Mouse (Mus musculus): ENCODE measurements around the gene Pfkfb4. TPM values are rescaled to one million over a fixed set of nuclear protein-coding genes. Genes with fewer than 3 reads are reported as not detected.

The Pfkfb4 gene
- polyA plus RNA-seq, 1 experiment from 2014 or later: 12.2 TPM

DNA sequence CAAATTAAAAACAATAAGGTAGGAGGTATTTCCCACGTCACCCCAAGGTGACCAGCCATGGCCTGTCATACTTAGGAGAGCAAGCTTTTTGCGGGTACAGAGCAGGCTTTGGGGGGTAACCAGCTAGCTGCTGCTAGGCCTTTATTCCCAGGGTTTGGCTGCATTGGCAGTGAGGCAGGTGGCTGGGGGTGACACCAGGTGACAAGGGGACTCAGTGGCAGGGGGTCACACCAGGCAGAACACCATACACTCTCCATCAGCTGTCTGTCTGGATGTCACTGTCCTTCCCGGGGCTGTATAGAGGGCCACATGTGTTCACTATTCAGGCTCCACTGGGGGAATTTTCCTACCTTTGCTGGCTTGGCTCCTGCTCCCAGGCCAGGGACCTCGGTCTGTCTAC, 65.3 kb downstream of the Pfkfb4 start:
- peaks cover 55% of the 10 kb centered on the region for H3K36me3 ChIP-seq (replicated peaks)
- H3K4me3 ChIP-seq: no peak overlapping the region

DNA sequence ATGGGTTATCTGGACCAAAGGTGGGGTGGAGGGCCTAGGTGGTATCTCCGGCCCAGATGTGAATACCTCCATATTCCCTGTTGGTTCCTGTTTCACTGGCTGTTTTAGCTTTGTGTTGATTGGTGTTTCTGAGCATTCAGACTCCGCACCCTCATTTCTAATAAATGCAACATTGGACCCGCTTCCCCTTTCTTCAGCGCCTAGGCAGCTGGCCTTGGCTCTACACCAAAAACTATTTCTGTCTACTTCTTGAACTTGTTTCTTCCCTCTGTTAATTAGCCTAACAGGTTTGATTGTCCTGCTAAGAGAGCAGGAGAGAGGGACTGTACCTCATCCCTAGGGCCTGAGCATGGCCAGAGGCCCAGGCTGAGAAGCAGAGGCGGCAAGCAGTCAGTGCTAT, 66.0 kb downstream of the Pfkfb4 start:
- H3K27ac ChIP-seq (replicated peaks): no peak overlapping the region
- H3K9me3 ChIP-seq: no peaks in the 10 kb centered on the region
- no peak overlapping the region for H3K4me3 ChIP-seq
- no peaks in the 10 kb centered on the region for H3K27me3 ChIP-seq (replicated peaks; ENCODE audit: low read depth, poor library complexity, severe bottlenecking)
- 95% methylated on average over 5 of the region's 5 CpGs for WGBS
- DNase-seq (ENCODE audit: low spot score): no peak
- H3K36me3 ChIP-seq (replicated peaks): peaks cover 60% of the 10 kb centered on the region
- H3K4me1 ChIP-seq: peaks cover 37% of the 10 kb centered on the region

More for the DNA sequence above, 65.3 kb downstream of the Pfkfb4 start:
- H3K27me3 ChIP-seq (replicated peaks; ENCODE audit: low read depth, poor library complexity, severe bottlenecking): no peaks in the 10 kb centered on the region
- DNase-seq (ENCODE audit: low spot score): no peak
- 84% methylated on average over 4 of the region's 4 CpGs for WGBS
- H3K4me1 ChIP-seq: peaks cover 37% of the 10 kb centered on the region
- H3K27ac ChIP-seq (replicated peaks): no peak overlapping the region
- H3K9me3 ChIP-seq: no peaks in the 10 kb centered on the region

DNA sequence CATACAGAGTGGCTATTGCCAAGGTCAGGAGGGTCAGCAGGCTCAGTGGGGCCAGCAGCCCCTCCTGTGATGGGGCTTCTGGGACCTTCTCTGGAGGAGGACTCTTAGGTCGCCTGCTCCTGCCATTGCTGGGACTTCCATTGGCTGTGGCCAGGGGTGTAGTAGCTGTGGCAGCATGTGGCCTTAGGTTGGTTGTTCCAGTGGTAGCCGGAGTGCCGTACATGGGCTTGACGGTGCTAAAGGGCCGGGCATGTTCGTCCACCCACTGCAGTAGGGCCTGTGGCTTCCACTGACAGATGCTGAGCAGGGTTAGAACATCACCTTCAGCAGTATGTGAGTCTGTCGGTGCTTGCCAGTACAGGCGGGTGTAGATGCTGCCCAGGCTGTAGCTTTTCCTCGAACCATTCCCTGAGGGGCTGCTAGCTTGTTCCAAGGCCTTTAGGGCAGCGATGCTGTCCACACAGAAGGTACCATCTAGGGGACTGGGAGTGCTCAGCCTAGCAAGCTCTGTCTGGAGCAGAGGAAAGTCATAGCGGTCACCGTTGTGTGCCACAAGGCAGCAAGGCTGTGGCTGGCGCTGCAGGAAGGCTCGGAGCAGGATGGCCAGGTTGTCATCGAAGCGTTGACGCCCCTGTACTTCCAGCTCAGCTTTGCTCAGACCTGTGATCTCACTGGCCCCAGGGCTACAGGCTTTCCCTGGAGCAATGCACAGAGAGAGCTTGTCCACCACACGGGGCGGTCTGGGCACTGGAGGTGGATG, 66.6 kb downstream of the Pfkfb4 start:
- no peak overlapping the region for H3K4me3 ChIP-seq
- no peaks in the 10 kb centered on the region for H3K9me3 ChIP-seq
- 0 out of 2 replicates have a peak overlapping the region, but pooled peaks have one; percentile 86 for H3K27ac ChIP-seq (replicated peaks)
- H3K4me1 ChIP-seq: peaks cover 37% of the 10 kb centered on the region
- no peaks in the 10 kb centered on the region for H3K27me3 ChIP-seq (replicated peaks; ENCODE audit: low read depth, poor library complexity, severe bottlenecking)
- no peak for DNase-seq (ENCODE audit: low spot score)
- peaks cover 67% of the 10 kb centered on the region for H3K36me3 ChIP-seq (replicated peaks)
- 94% methylated on average over 19 of the region's 19 CpGs for WGBS

DNA sequence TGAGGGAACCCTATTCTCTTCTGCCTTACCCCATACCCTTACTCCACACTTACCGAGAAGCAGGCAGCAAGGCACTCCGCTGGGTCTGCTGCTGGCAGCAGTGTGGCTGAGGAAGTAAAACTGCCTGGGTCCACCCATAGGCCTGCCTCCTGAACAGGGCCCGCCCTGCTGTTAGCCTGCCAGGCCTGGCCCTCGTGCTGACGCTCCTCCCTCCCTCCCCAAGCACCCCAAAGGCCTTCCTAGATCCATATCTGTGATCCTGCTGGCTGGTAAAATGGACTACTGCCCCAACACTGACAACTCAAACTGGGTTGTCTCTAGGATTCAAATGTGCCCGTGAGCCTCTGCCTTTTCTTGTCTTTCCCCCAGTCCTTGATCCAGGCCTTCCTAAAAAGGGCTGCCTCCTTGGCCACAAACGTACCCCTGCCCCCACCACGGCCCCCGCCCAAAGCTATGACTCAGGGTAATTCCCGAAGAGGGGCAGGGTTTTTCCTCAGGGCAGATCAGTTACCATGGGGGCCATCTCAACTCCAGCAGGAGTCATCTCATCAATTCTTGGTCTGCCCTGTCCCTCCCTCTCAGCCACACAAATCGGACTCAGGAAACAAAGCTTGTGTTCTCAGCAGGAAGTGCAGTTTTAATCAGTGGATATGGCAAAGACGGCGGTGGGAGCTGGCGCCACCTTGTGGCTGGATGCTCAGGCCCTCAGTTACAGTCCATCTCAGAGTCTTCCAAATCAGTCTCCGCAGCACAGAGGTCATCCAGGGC, 67.7 kb downstream of the Pfkfb4 start, which contains the start of gene Trex1:
Gene Trex1, minus strand, starts transcription at position 599 of the 768 bp plus-strand sequence.
- Histone ChIP-seq H3K27ac (replicated peaks) (peak within 1 kb of the TSS; percentile 86), H3K36me3 (replicated peaks) (peaks cover 78% of the 10 kb centered on the region), H3K27me3 (replicated peaks; ENCODE audit: low read depth, poor library complexity, severe bottlenecking) (no peaks in the 10 kb centered on the region), H3K9me3 (no peaks in the 10 kb centered on the region), H3K4me3 (peak within 1 kb of the TSS; percentile 48), H3K4me1 (peaks cover 30% of the 10 kb centered on the region)
- DNase-seq (ENCODE audit: low spot score): peak; percentile 87
- 27% methylated on average over 15 of the region's 15 CpGs for WGBS

DNA sequence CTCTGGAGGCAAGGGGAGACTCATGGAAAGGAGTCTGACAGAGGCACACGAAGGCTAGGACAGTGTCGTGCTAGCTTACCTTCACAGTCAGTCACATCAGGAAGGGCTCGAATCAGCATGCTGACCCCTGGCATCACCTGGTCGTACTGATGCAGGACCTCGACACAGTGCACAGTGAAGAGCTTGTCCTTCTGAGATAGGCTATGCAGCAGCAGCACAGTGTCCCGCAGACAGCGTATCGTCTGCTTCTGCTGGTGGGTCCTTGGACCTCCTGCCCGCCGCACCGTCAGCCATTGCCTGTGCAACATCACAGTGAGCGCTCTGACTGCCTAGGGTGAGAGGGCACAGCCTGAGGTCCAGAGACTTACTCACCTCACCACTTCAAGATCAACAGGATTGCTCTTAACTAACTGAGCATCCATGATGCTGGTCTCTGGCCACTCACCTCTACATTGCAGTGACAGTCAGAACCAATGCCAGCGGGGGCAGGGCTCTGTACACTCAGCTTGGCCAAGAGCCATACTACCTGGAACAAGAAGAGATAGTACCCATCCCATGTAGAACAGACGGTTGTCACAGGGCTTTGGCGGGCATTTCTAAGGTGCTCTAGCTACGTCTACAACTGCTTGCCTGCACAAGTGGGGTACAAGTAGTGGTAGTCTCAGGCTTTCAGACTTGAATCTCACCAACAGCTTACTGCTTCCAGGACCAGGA, 68.8 kb downstream of the Pfkfb4 start:
- H3K36me3 ChIP-seq (replicated peaks): peaks cover 88% of the 10 kb centered on the region
- H3K9me3 ChIP-seq: no peaks in the 10 kb centered on the region
- no peak overlapping the region for H3K4me3 ChIP-seq
- no peaks in the 10 kb centered on the region for H3K27me3 ChIP-seq (replicated peaks; ENCODE audit: low read depth, poor library complexity, severe bottlenecking)
- WGBS: 89% methylated on average over 16 of the region's 16 CpGs
- no peak for DNase-seq (ENCODE audit: low spot score)
- H3K27ac ChIP-seq (replicated peaks): peak overlapping the region; percentile 86; the same call in 1 of the 2 replicates
- H3K4me1 ChIP-seq: peaks cover 20% of the 10 kb centered on the region

DNA sequence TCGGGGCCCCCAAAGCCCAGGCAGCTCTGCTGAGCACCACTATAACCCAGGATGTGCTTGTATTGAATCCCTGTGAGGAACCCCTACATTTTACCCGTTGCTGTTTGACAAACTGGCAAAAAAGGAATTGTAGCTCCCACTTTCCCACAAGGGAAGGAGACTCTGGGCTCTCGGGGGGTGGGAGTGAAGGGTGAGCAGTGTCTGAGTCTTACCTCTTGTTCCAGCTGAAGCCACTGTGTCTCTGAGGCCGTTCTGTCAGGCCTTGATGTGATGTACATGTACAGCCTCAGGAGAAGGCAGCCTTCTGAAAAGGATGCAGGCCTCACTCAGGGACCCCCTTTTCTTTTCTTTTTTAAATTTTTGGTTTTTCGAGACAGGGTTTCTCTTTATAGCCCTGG, 69.3 kb downstream of the Pfkfb4 start:
- no peaks in the 10 kb centered on the region for H3K9me3 ChIP-seq
- no peak overlapping the region for H3K4me3 ChIP-seq
- H3K27ac ChIP-seq (replicated peaks): no peak overlapping the region
- peaks cover 93% of the 10 kb centered on the region for H3K36me3 ChIP-seq (replicated peaks)
- H3K4me1 ChIP-seq: peaks cover 18% of the 10 kb centered on the region
- DNase-seq (ENCODE audit: low spot score): no peak
- H3K27me3 ChIP-seq (replicated peaks; ENCODE audit: low read depth, poor library complexity, severe bottlenecking): no peaks in the 10 kb centered on the region
- 93% methylated on average over 5 of the region's 5 CpGs for WGBS

DNA sequence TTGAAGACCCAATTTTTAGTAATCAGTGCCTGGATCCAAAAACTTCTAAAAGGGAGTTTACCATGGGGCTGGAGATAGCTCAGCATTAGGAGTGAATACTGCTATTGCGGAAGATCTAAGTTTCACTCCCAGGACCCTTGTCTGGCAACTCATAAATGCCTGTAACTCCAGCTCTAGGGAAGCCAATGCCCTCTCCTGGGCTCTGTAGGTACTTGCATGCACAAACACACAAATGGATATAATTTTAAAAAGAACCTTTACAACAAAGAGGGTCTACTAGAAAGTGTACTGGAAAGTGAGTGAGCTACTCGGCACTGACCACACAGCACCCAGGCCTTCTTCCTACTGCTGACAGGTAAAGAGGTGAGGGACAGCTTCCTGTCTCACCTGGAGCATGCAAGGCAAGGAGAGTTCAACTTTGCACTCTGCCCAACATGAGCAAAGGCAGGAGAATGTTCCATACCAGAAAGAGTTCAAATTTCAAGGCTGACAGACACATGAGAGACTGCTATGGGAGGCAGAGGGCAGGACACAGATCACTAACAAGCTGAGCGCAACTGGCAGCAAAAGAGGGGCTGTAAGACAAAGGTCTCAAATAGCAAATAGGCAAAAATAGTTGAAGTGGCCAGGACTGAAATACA, 76.6 kb downstream of the Pfkfb4 start:
- DNase-seq (ENCODE audit: low spot score): no peak
- H3K4me1 ChIP-seq: peaks cover 14% of the 10 kb centered on the region
- peaks cover 90% of the 10 kb centered on the region for H3K36me3 ChIP-seq (replicated peaks)
- no peak overlapping the region for H3K27ac ChIP-seq (replicated peaks)
- WGBS: 95% methylated on average over 3 of the region's 3 CpGs
- no peaks in the 10 kb centered on the region for H3K27me3 ChIP-seq (replicated peaks; ENCODE audit: low read depth, poor library complexity, severe bottlenecking)
- no peak overlapping the region for H3K4me3 ChIP-seq
- no peaks in the 10 kb centered on the region for H3K9me3 ChIP-seq

DNA sequence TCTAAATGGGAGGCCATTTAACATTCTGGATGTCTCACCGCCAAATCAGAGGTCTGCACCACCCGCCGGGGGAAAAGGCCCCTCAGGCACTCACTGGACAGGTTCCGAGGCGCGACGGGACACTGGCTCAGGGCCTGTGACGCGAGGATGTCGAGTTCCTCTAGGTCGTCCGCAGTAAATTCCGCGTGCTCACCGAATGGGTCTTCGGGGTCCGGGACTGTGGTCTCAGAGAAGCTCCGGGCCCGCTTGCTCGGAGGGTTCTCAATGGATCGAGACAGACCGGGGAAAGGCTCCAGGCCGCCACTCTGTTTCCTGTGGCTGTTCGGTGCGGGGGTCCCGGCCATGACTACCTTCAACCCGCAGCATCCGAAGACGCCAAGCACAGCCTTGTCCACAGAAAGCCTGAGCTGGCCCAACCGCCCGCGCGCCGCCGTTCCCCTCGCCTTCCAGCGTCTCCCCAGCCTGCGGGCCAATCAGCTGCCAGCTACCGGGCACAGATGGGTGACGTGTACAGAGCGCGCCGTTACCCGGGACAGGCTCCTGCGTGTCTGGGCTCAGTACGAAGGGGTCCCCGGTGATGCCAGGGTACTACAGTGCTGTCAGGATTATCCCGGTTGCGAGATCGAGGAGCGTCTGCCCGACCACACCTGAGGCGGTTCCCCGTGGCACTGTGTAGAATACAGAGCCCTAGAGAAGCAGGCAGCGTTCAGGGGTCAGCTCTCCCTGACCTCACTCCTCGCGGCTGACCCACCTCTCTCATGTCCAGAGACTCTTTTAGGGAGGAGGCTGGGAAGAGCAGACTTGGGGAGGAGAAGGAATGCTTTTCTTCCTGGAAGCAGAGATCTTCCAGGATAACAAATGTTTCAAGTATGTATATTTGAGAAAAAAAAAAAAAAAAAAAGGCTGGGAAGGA, 82.3 kb downstream of the Pfkfb4 start, which contains the start of gene Atrip:
Gene Atrip, minus strand, starts transcription at position 464 of the 913 bp plus-strand sequence.
- under 1% methylated on average over 57 of the region's 57 CpGs for WGBS
- Histone ChIP-seq H3K4me3 (peak within 1 kb of the TSS; percentile 71), H3K4me1 (peaks cover 24% of the 10 kb centered on the region), H3K27ac (replicated peaks) (peak within 1 kb of the TSS; percentile 89), H3K27me3 (replicated peaks; ENCODE audit: low read depth, poor library complexity, severe bottlenecking) (no peaks in the 10 kb centered on the region), H3K9me3 (no peaks in the 10 kb centered on the region), H3K36me3 (replicated peaks) (peaks cover 45% of the 10 kb centered on the region)
- DNase-seq (ENCODE audit: low spot score): peak; percentile 94

DNA sequence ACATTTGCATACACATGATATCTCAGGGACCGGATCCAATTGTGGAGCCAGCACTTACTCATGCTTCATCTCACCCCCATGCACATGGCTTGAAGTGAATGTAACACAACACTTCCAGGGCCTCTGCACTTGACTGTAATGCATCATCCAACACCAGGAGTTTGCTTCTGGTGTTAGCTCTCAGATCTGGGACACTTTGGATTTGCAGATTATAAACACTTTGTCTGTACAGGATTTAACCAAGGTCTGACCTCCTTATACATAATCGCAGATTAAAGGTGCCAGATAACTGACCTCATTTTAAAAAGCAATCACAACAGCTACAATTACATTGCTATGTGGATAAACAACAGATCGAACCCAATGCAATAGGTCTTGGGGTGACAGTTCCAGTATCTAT, 88.9 kb downstream of the Pfkfb4 start:
- Histone ChIP-seq H3K27ac (replicated peaks) (no peak overlapping the region), H3K4me3 (peak overlapping the region; percentile 87; the same call in 1 of the 2 replicates), H3K4me1 (peaks cover 20% of the 10 kb centered on the region), H3K36me3 (replicated peaks) (peaks cover 35% of the 10 kb centered on the region), H3K9me3 (no peaks in the 10 kb centered on the region), H3K27me3 (replicated peaks; ENCODE audit: low read depth, poor library complexity, severe bottlenecking) (no peaks in the 10 kb centered on the region)
- no peak for DNase-seq (ENCODE audit: low spot score)
- 95% methylated on average over 3 of the region's 3 CpGs for WGBS

DNA sequence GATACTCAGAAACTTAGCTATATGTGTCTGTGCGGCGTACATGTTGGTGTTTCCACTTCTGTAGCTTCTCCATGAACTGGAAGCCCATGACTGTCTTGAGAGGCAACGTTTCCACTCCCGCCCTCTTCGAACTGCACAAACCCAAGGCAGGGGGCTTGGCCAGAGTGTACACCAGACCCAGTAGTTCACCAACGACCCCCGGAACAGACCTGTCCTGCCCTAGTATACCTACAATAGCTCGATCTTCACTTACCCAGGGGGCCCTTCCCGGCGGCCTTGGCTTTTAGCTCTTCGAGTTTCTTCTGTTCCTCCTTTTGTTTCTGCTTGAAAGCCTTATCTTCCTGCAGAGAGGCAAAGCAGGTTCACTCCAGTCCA, 90.2 kb downstream of the Pfkfb4 start:
- Histone ChIP-seq H3K9me3 (no peaks in the 10 kb centered on the region), H3K36me3 (replicated peaks) (peaks cover 35% of the 10 kb centered on the region), H3K4me3 (peak overlapping the region; percentile 87), H3K27ac (replicated peaks) (peak overlapping the region; percentile 91), H3K27me3 (replicated peaks; ENCODE audit: low read depth, poor library complexity, severe bottlenecking) (no peaks in the 10 kb centered on the region), H3K4me1 (peaks cover 20% of the 10 kb centered on the region)
- DNase-seq (ENCODE audit: low spot score): no peak
- 8% methylated on average over 11 of the region's 11 CpGs for WGBS

Data from embryonic facial prominence, embryonic 10.5 days (tissue).